Mouse (Mus musculus): ENCODE measurements around the gene Htr6. TPM values are rescaled to one million over a fixed set of nuclear protein-coding genes. Genes with fewer than 3 reads are reported as not detected.

Gene Htr6
- polyA plus RNA-seq, 1 experiment: not detected

GRCm38 (mm10) chr4:139058029-139058428 lies 17.3 kb downstream of the Htr6 start:
- no peak overlapping the region for H3K27ac ChIP-seq (ENCODE audit: insufficient read depth, low read depth, low read length)
- no peak overlapping the region for H3K4me3 ChIP-seq (ENCODE audit: insufficient read depth, low read depth, low read length)
- no peak for DNase-seq
- H3K4me1 ChIP-seq (ENCODE audit: control insufficient read depth, insufficient read depth, low read length): no peaks in the 10 kb centered on the region
- H3K27me3 ChIP-seq (replicated peaks; ENCODE audit: control insufficient read depth, insufficient read depth, low read length): no peaks in the 10 kb centered on the region
- no peaks in the 10 kb centered on the region for H3K36me3 ChIP-seq (ENCODE audit: control insufficient read depth, insufficient read depth, low read length)
- TF ChIP-seq CTCF (conservative IDR thresholded peaks at IDR 0.05; ENCODE audit: insufficient read depth, insufficient read length, low read depth, low read length) (no peak), POLR2A (IDR thresholded peaks at IDR 0.05; ENCODE audit: low read depth, low read length) (no peak)
- 91% methylated on average over 5 of the region's 5 CpGs for WGBS

GRCm38 (mm10) chr4:139057291-139057690 lies 18.1 kb downstream of the Htr6 start:
- Histone ChIP-seq H3K27me3 (replicated peaks; ENCODE audit: control insufficient read depth, insufficient read depth, low read length) (no peaks in the 10 kb centered on the region), H3K27ac (ENCODE audit: insufficient read depth, low read depth, low read length) (no peak overlapping the region), H3K4me1 (ENCODE audit: control insufficient read depth, insufficient read depth, low read length) (no peaks in the 10 kb centered on the region), H3K36me3 (ENCODE audit: control insufficient read depth, insufficient read depth, low read length) (no peaks in the 10 kb centered on the region), H3K4me3 (ENCODE audit: insufficient read depth, low read depth, low read length) (no peak overlapping the region)
- no peak for DNase-seq
- TF ChIP-seq POLR2A (IDR thresholded peaks at IDR 0.05; ENCODE audit: low read depth, low read length) (no peak), CTCF (conservative IDR thresholded peaks at IDR 0.05; ENCODE audit: insufficient read depth, insufficient read length, low read depth, low read length) (no peak)
- WGBS: 82% methylated on average over 5 of the region's 5 CpGs

GRCm38 (mm10) chr4:139055744-139056143 lies 19.6 kb downstream of the Htr6 start:
- TF ChIP-seq CTCF (conservative IDR thresholded peaks at IDR 0.05; ENCODE audit: insufficient read depth, insufficient read length, low read depth, low read length) (no peak), POLR2A (IDR thresholded peaks at IDR 0.05; ENCODE audit: low read depth, low read length) (no peak)
- Histone ChIP-seq H3K27ac (ENCODE audit: insufficient read depth, low read depth, low read length) (no peak overlapping the region), H3K27me3 (replicated peaks; ENCODE audit: control insufficient read depth, insufficient read depth, low read length) (no peaks in the 10 kb centered on the region), H3K4me3 (ENCODE audit: insufficient read depth, low read depth, low read length) (no peak overlapping the region), H3K36me3 (ENCODE audit: control insufficient read depth, insufficient read depth, low read length) (no peaks in the 10 kb centered on the region), H3K4me1 (ENCODE audit: control insufficient read depth, insufficient read depth, low read length) (no peaks in the 10 kb centered on the region)
- WGBS: 84% methylated on average over 3 of the region's 3 CpGs
- no peak for DNase-seq

GRCm38 (mm10) chr4:139055336-139055735 lies 20.0 kb downstream of the Htr6 start:
- WGBS: 91% methylated on average over 4 of the region's 4 CpGs
- no peak for DNase-seq
- Histone ChIP-seq H3K4me1 (ENCODE audit: control insufficient read depth, insufficient read depth, low read length) (no peaks in the 10 kb centered on the region), H3K4me3 (ENCODE audit: insufficient read depth, low read depth, low read length) (no peak overlapping the region), H3K27me3 (replicated peaks; ENCODE audit: control insufficient read depth, insufficient read depth, low read length) (no peaks in the 10 kb centered on the region), H3K27ac (ENCODE audit: insufficient read depth, low read depth, low read length) (no peak overlapping the region), H3K36me3 (ENCODE audit: control insufficient read depth, insufficient read depth, low read length) (no peaks in the 10 kb centered on the region)
- TF ChIP-seq POLR2A (IDR thresholded peaks at IDR 0.05; ENCODE audit: low read depth, low read length) (no peak), CTCF (conservative IDR thresholded peaks at IDR 0.05; ENCODE audit: insufficient read depth, insufficient read length, low read depth, low read length) (no peak)

GRCm38 (mm10) chr4:139054300-139054923 lies 21.0 kb downstream of the Htr6 start:
- DNase-seq: no peak
- H3K4me3 ChIP-seq (ENCODE audit: insufficient read depth, low read depth, low read length): no peak overlapping the region

GRCm38 (mm10) chr4:139053391-139053790 lies 22.0 kb downstream of the Htr6 start:
- H3K27me3 ChIP-seq (replicated peaks; ENCODE audit: control insufficient read depth, insufficient read depth, low read length): no peaks in the 10 kb centered on the region
- no peak for DNase-seq
- H3K36me3 ChIP-seq (ENCODE audit: control insufficient read depth, insufficient read depth, low read length): no peaks in the 10 kb centered on the region
- H3K4me1 ChIP-seq (ENCODE audit: control insufficient read depth, insufficient read depth, low read length): no peaks in the 10 kb centered on the region
- no peak overlapping the region for H3K27ac ChIP-seq (ENCODE audit: insufficient read depth, low read depth, low read length)
- no peak overlapping the region for H3K4me3 ChIP-seq (ENCODE audit: insufficient read depth, low read depth, low read length)
- TF ChIP-seq CTCF (conservative IDR thresholded peaks at IDR 0.05; ENCODE audit: insufficient read depth, insufficient read length, low read depth, low read length) (no peak), POLR2A (IDR thresholded peaks at IDR 0.05; ENCODE audit: low read depth, low read length) (no peak)
- WGBS: 77% methylated on average over 5 of the region's 5 CpGs

More at GRCm38 (mm10) chr4:139054300-139054923, 21.0 kb downstream of the Htr6 start:
- TF ChIP-seq POLR2A (IDR thresholded peaks at IDR 0.05; ENCODE audit: low read depth, low read length) (no peak), CTCF (conservative IDR thresholded peaks at IDR 0.05; ENCODE audit: insufficient read depth, insufficient read length, low read depth, low read length) (no peak)
- WGBS: 70% methylated on average over 9 of the region's 9 CpGs
- H3K27me3 ChIP-seq (replicated peaks; ENCODE audit: control insufficient read depth, insufficient read depth, low read length): no peaks in the 10 kb centered on the region
- H3K4me1 ChIP-seq (ENCODE audit: control insufficient read depth, insufficient read depth, low read length): no peaks in the 10 kb centered on the region
- no peak overlapping the region for H3K27ac ChIP-seq (ENCODE audit: insufficient read depth, low read depth, low read length)
- no peaks in the 10 kb centered on the region for H3K36me3 ChIP-seq (ENCODE audit: control insufficient read depth, insufficient read depth, low read length)

- no peaks in the 10 kb centered on the region for H3K27me3 ChIP-seq (replicated peaks; ENCODE audit: control insufficient read depth, insufficient read depth, low read length)
- H3K4me1 ChIP-seq (ENCODE audit: control insufficient read depth, insufficient read depth, low read length): no peaks in the 10 kb centered on the region
- TF ChIP-seq CTCF (conservative IDR thresholded peaks at IDR 0.05; ENCODE audit: insufficient read depth, insufficient read length, low read depth, low read length) (no peak), POLR2A (IDR thresholded peaks at IDR 0.05; ENCODE audit: low read depth, low read length) (no peak)
- WGBS: 91% methylated on average over 7 of the region's 7 CpGs
- no peak for DNase-seq
- H3K36me3 ChIP-seq (ENCODE audit: control insufficient read depth, insufficient read depth, low read length): no peaks in the 10 kb centered on the region
- H3K27ac ChIP-seq (ENCODE audit: insufficient read depth, low read depth, low read length): no peak overlapping the region
- no peak overlapping the region for H3K4me3 ChIP-seq (ENCODE audit: insufficient read depth, low read depth, low read length)
Measured at GRCm38 (mm10) chr4:139052796-139053195, 22.6 kb downstream of the Htr6 start.

Data from kidney, adult 2 months (tissue).